Mouse (Mus musculus) spleen, adult 10 weeks (tissue): ENCODE results near the gene Slx. TPM values are rescaled to one million over a fixed set of nuclear protein-coding genes. Genes with fewer than 3 reads are reported as not detected.

ENCODE experiments used
- polyA plus RNA-seq: library from polyadenylated mRNA; stranded (reverse); fragments of 350-450 nt; fragmentation: Illumina TruSeq; extraction: RNeasy Lipid Tissue Mini Kit (QIAGEN cat#74804); gene quantifications from one replicate; pipeline ENCODE4 v1.2.3, GENCODE M21; 2015; ENCODE audit warnings: low replicate concordance; ENCODE audit not compliant: insufficient read depth

Gene Slx
- not detected for polyA plus RNA-seq

DNA sequence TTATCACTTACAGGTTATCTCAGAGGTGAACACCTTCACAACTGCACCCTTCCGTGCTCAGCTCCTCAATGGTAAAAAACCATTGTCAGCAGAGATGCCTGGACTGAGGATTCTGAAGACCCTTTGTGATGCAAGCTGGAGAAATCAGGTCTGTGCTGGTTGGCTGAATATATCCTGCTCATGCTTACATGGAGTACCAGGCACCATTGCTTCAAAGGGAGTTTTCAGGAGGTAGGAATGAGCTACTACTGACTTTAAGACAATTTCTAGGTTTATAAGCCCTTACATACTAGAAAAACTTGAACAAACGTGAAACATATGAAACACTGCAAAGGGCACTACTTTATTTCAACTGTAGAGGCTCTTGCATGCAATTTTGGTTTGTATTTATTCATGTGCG, at the start of gene Slx:
TSS of gene Slx (minus strand) at position 101 of the 400 bp plus-strand sequence.

Other genes with a start within 250 kb of the Slx start
- gene Gm2030, start 235.5 kb downstream of the Slx start, polyA plus RNA-seq = not detected
- gene Gm14525, start 157.1 kb upstream of the Slx start, polyA plus RNA-seq = not detected